Mouse (Mus musculus) left cerebral cortex, adult 8-10 months (tissue): Measurements from ENCODE around the gene Cct2. TPM values are rescaled to one million over a fixed set of nuclear protein-coding genes. Genes with fewer than 3 reads are reported as not detected.
"Not testable (repeated sequence)": the region's sequence is repeated elsewhere in the genome, so short reads cannot be mapped to it uniquely, and the experiment has no call there.

Experiments used
- DNase-seq, 2 experiments: peaks; one replicate each; pipeline ENCODE4 v3.0.0; 2022; ENCODE audit warnings: low spot score in 2 of 2
- total RNA-seq, 4 experiments: library from RNA; stranded (reverse); gene quantifications; 2 replicates each; pipeline ENCODE4 v1.2.4; 2022

Gene Cct2
- total RNA-seq, 4 experiments from 2014 or later: 148 to 155 (median 154) TPM

DNA sequence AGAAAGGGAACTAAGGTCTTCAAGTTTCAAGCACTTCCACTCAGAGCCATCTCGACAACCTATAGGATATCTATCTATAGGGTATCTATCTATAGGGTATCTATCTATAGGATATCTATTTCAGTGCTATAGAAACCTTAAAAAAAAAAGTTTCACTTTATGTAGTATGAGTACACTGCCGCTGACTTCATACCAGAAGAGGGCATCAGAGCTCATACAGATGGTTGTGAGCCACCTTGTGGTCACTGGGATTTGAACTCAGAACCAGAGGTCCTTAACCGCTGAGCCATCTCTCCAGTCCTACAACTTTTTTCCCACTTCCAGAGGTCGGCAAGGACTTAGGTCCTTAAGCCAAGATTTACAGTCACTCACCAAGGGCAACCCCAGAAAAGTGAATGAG is 7.9 kb downstream of the Cct2 start:
- DNase-seq: no peak

DNA sequence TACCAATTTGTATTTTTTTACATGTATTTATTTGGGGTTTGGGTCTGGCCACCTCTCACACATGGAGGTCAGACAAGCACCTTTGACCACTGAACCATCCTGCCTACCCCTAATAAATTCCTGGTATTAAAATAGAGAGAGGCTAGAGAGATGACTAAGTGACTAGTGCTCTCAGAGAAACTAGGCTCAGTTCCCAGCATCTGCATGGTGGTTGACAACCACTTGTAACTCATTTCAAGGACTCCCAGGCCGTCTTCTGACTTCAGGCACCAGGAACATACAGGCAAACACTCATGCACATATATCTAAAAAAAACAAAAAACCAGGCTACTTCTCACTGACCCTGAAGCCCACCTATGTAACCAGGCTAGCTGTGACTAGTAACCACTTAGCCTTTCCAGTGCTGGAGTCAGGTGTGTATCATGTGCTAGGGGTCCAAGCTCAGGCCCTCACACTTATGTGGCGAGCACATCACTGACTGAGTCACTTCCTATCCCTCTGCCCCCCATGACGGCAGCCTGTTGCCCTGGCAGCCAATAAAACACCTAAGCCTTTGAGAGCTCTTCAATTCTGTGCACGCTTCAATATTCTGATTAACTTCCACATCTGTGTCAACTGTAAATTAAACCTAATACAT is 13.5 kb downstream of the Cct2 start:
- no peak for DNase-seq

- DNase-seq: no peak
Observed at GRCm38 (mm10) chr10:117049253-117049652, 14.4 kb downstream of the Cct2 start.

- no peak for DNase-seq
Observed at GRCm38 (mm10) chr10:117045175-117046056, 18.2 kb downstream of the Cct2 start, which contains the start of gene Lrrc10. Lrrc10 (plus strand) TSS chr10:117045341.

- DNase-seq: not testable (repeated sequence)
Observed at GRCm38 (mm10) chr10:117043497-117044166, 20.0 kb downstream of the Cct2 start.

DNA sequence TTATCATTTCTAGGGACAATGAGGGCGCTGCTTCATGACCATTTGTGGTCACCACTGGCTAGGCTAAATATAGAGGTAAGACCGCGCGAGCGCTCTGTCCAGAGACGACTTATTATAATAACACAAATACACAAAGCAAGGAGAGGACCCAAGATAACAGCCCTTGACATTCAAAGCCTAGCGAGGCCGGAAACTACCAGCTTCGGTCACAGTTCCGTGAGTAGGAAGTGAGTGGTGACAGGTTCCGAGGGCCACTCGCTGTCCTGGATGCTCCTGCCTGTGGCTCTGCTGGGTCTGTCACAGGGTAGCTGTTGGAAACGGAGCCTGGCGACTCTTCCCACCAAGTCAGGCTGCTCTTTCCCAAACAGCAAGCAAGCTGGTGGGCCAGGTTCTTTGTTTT is 21.3 kb downstream of the Cct2 start:
- DNase-seq: no peak

GRCm38 (mm10) chr10:117040355-117040754 is 23.3 kb downstream of the Cct2 start:
- DNase-seq: no peak

- peak; percentile 54 to 61 for DNase-seq
Observed at GRCm38 (mm10) chr10:117033785-117034184, 29.8 kb downstream of the Cct2 start.

- no peak for DNase-seq
Observed at GRCm38 (mm10) chr10:117031160-117031559, 32.5 kb downstream of the Cct2 start.

GRCm38 (mm10) chr10:117026176-117026575 is 37.4 kb downstream of the Cct2 start:
- no peak for DNase-seq

- not testable (repeated sequence) for DNase-seq
Observed at GRCm38 (mm10) chr10:117025776-117026175, 37.8 kb downstream of the Cct2 start.

DNA sequence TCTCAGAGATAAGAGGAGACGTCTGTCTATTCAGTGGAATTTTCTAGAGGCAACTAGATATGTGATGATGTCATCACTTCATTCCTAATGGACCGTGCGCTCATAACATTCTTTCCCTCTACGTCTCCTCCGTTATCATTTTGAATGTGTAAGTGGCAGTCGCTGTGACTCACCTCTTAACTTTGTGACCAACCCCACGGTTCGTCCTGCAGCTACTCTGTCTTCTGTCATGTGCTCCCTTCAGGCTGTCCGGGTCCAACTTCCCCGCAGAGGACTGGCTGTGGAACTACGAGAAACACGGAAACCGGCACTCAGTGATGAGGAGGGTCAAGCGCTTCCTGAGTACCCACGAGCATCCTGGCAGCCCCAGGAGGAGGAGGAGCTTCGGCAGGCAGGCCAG is 39.9 kb downstream of the Cct2 start:
- DNase-seq: no peak

GRCm38 (mm10) chr10:117021020-117021754 is 42.4 kb downstream of the Cct2 start:
- no peak for DNase-seq

DNA sequence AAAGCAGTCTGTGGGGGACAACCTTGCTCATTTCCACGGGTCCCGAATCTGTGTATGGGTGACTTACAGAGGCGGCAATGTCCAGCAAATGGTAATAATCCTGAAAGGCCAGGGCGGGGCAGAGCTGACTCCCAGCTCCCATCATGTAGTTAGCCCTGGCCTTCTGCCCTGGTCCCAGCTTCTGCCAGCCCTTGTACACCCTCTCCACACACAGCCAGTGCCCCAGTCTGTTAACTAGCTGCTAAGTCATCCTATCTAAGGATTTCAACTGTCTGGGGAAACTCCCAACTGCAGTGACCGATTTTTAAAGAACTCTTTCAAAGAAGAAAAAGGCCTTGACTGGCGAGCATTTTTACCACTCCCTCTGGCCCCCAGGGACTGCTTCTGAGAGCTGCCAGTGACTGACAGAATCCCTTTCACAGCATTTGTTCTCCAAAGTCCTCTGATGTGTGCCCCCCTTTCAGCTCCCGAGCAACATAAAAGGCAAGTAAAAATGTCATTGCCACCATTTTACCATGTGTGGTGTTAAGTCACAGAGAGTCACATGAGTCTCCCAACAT is 45.3 kb downstream of the Cct2 start:
- DNase-seq: no peak

GRCm38 (mm10) chr10:117014565-117014964 is 49.0 kb downstream of the Cct2 start:
- DNase-seq: no peak

DNA sequence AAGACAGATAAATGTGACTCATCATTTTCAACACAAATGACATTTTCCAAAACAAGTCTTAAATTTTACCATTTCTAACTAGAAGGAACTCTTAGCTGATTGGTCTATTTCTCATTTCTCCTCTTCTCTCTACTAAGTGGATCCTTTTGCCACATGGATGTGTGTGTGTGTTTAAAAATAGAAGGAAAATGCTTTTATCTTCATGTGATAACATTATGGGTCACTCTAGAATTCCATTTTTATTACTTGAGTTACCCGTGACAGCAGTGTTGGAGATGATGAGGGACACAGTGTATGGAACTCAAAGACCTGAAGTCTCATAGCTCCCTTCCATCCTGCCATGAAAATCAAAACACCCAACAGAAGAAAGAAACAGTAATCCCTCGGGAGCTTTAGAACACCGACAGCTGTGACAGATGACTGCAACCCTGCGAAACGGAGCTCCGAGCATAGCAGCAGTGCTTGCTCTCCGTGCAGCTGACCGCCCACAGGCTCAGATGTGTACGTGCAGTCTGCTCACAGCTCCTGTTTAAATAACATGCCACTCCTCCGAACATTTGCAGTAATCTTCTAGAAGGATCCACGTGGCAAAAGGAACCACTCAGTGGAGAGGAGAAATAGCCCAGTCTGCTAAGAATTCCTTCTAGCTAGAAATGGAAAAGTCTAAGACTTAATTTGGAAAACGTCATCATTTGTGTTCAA is 49.8 kb downstream of the Cct2 start:
- peak; percentile 8 to 72 for DNase-seq

DNA sequence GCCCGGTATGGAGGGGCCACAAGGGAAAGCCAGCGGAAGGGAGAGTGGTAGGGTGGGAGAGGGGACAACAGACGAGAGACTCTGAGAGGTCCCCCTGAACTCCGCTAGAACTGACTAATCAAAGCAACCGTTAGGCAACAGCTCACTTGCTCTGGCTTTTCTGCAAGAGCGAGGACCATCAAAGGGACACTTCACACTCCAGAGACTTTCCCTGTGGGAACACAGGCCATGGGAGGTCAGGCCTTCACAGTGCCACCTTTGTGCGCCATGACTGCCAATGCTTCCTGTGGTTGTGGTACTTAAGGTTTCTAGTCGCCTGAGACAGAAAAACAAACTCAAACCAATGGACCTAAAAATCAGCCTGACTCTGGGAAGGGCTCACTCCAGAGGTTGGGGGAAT is 52.6 kb downstream of the Cct2 start:
- DNase-seq: no peak

DNA sequence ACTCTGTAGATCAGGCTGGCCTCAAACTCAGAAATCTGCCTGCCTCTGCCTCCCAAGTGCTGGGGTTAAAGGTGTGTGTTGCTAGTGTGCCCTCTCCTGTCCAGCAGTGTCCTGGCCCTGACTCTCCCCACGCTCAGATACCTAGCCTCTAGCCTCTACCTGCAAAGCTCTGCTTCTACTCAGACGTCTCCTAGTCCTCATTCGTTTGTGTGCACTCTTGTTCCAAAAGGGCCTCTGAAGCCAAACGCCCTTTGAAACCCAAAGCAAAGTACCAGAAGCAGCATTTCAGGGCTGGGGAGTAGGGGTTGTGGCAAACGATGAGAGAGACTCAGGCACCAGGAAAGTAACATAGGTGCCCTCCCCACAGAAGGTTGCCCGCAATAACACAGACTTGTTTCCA is 53.9 kb downstream of the Cct2 start:
- DNase-seq: no peak

DNA sequence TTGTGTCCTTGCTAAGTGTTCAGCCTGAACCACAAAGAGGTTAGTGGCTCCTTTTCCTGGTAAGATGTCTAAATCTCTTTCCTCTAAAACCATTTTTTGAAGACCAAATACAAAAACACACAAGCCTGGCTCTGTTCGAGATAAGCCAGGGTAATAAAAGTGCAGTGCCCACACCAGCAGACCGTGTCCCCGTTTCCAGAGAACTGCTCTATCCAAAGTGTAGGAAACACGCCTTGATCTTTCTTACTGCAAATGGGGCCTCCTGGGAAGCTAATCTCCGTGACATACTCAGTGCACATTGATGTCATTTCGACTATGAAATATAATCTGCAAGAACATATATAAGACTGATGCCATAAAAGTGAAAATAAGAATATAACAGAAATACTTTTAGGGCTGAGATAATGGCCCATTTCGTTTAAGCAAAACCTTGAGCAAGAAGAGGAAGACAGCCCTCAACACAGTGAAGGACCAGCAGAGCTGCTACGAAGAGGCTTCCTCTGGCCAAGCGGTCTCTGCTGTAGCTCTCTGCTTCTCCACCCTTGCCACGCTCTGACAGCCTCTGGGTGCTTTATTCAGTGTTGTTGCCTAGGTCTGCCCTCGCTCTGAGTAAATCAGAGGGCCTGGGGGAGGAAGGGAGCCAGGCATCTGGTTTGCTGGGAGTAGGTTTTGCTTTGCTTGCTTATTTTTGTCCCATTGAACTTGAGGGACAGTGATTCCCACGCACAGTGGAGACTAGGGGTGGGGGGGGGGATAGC is 57.7 kb downstream of the Cct2 start:
- DNase-seq: no peak

GRCm38 (mm10) chr10:117004695-117005094 is 58.9 kb downstream of the Cct2 start:
- no peak for DNase-seq
